Mouse (Mus musculus) neural tube, embryonic 11.5 days (tissue): ENCODE results near the gene Tubg1. TPM values are rescaled to one million over a fixed set of nuclear protein-coding genes. Genes with fewer than 3 reads are reported as not detected.
A peak's percentile ranks its signal among the peaks of the same experiment; 100 is the strongest.

Experiments used
- ATAC-seq: fragments of 200-750 bp; cut with Nextera tagmentation; 2 replicates; pipeline ENCODE4 v1.8.0; 2017; ENCODE audit warnings: moderate number of reproducible peaks, mild to moderate bottlenecking, moderate TSS enrichment, moderate library complexity; ENCODE audit not compliant: insufficient read depth, low FRiP score, low TSS enrichment
- DNase-seq: peaks from one replicate; pipeline ENCODE4 v3.0.0-alpha.2; 2015; ENCODE audit warnings: low spot score
- H3K27ac ChIP-seq: fragments of 300-500 bp; sonication (generic); 2 replicates; pipeline ENCODE4 v1.5.1; 2014; ENCODE audit warnings: low read depth, mild to moderate bottlenecking, low read length
- H3K27me3 ChIP-seq: fragments of 300-500 bp; sonication (generic); 2 replicates; pipeline ENCODE4 v1.6.1; 2014; ENCODE audit warnings: mild to moderate bottlenecking, low read length, mixed read lengths; ENCODE audit not compliant: control insufficient read depth, insufficient read depth
- H3K36me3 ChIP-seq: fragments of 300-500 bp; sonication (generic); 2 replicates; pipeline ENCODE4 v1.6.1; 2014; ENCODE audit warnings: mild to moderate bottlenecking, low read length, moderate library complexity, mixed read lengths; ENCODE audit not compliant: control insufficient read depth, insufficient read depth
- H3K4me1 ChIP-seq: fragments of 300-500 bp; sonication (generic); 2 replicates; pipeline ENCODE4 v1.6.1; 2014; ENCODE audit warnings: low read length, mixed read lengths; ENCODE audit not compliant: control insufficient read depth, insufficient read depth
- H3K4me2 ChIP-seq: fragments of 300-500 bp; sonication (generic); 2 replicates; pipeline ENCODE4 v1.6.1; 2014; ENCODE audit warnings: low read depth, mild to moderate bottlenecking, moderate library complexity
- H3K4me3 ChIP-seq: fragments of 300-500 bp; sonication (generic); 2 replicates; pipeline ENCODE4 v1.5.1; 2014; ENCODE audit warnings: low read depth, low read length
- H3K9ac ChIP-seq: fragments of 300-500 bp; sonication (generic); 2 replicates; pipeline ENCODE4 v1.6.1; 2014; ENCODE audit warnings: mild to moderate bottlenecking, low read length
- H3K9me3 ChIP-seq: fragments of 300-500 bp; sonication (generic); 2 replicates; pipeline ENCODE4 v1.6.1; 2016; ENCODE audit warnings: low read length; ENCODE audit not compliant: control insufficient read depth
- WGBS: fragments of 180-500 bp; shearing (Covaris S2); extraction: QIAGEN DNeasy Blood & Tissue Kit; methylation state at CpG from one replicate; pipeline ENCODE4 v1.1.7; 2014; 5-methylcytosine and 5-hydroxymethylcytosine counted together
- microRNA-seq: library from miRNA; unstranded; fragments of <30 nt; microRNA quantifications from one replicate; pipeline ENCODE4, GENCODE M21; 2016
- polyA plus RNA-seq: library from polyadenylated mRNA; unstranded; fragments of >200 nt; fragmentation: Nextera tagmentation; extraction: Ambion mirVana; gene quantifications from 2 replicates; pipeline ENCODE4 v1.2.1, GENCODE M21; 2014

Tubg1 gene
- polyA plus RNA-seq, 1 experiment from 2014 or later: 116 TPM

DNA sequence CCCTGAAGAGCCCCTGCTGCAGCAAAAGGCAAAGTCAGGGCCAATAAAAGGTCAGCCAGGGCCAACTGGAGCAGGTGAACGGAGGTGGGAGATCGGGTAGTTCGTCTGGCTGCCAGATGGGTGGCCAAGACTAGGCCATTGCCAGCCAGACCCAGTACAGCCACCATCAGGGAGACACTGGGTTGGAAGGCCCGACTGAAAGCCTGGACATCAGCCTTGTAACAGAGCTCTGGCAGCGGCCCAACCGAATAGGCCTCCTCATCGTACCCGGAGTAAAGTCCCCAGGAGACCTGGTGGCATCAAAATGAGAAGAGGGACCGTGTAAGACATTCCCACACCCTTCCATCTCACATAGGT is 54.6 kb downstream of the Tubg1 start:
- peaks cover 17% of the 10 kb centered on the region for H3K4me1 ChIP-seq
- H3K9me3 ChIP-seq: no peaks in the 10 kb centered on the region
- peak overlapping the region; percentile 36; the same call in 1 of the 2 replicates for H3K9ac ChIP-seq
- no peak for DNase-seq
- H3K27me3 ChIP-seq: peaks cover 63% of the 10 kb centered on the region
- H3K36me3 ChIP-seq: no peaks in the 10 kb centered on the region
- WGBS: 31% methylated on average over 9 of the region's 9 CpGs
- no peak for ATAC-seq
- H3K4me3 ChIP-seq: peak overlapping the region; percentile 4
- H3K4me2 ChIP-seq: peak overlapping the region; percentile 52
- H3K27ac ChIP-seq: no peak overlapping the region

DNA sequence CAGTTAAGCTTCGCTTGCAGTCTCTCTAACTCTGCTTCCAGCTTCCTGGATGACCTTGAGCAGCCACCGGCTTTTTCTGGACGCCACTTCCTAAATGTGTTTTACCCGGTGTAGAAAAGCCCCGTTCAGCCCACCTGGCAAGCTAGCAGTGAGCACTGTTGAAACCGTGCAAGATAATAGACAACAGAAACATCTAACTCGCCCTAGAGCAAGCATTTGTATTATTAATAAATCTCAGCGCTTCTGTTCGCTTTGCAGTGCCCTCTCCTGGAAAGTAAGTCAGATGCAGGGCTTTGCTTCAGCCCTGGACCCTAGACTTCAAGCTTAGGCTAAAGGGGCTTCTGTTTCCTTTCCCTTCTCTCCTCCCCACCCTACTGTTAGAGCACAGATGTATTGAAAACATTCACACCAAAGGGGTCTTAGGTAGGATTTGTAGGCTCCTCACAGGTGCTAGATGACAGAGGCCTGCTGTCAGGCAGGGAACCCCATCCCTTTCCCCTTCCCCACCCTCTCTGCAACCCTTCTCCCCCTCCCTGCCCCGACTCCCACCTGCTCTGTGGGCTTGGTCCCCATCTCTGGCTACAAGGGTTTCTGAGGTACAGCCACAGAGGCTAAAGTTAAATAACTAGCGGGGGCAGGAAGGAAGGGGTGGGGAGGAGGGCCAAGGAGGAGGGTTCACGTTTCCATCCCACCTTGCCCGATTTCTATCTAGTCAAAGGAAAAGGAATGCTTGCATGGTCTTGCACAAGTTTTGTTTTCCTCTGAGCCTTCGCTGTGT is 55.3 kb downstream of the Tubg1 start, which contains the start of gene Ccr10:
Ccr10 (minus strand) TSS at position 593 of the 778 bp plus-strand sequence.
- Histone ChIP-seq H3K36me3 (no peaks in the 10 kb centered on the region), H3K4me1 (peaks cover 14% of the 10 kb centered on the region), H3K4me2 (peak within 1 kb of the TSS; percentile 52)

DNA sequence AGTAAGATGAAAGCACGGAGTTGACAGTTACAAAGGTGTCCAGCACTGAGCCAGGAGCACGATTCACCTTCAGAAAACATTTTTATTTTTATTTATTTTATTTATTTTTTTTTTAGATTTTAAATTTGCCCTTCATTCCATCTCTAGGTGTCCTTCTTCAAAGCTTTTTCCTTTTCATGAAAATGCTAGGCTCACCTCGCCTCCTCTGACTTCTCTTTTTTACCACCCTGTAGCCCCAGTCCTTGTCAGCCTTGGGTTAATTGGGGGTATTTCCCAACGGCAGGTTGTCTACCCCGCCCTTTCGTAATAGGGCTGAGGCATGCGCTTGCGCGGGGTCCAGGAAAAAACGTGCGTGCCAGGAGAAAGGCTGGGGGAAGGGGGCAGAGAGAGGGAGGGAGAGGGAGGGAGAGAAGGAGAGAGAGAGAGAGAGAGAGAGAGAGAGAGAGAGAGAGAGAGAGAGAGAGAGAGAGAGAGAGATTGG is 55.9 kb downstream of the Tubg1 start:
- peaks cover 10% of the 10 kb centered on the region; the same call in 1 of the 2 replicates for H3K4me1 ChIP-seq
- 0 out of 2 replicates have a peak overlapping the region, but pooled peaks have one; percentile 11 for H3K4me3 ChIP-seq

More for the DNA sequence above, 55.3 kb downstream of the Tubg1 start, which contains the start of gene Ccr10:
- Histone ChIP-seq H3K4me3 (peak within 1 kb of the TSS; percentile 11; the same call in 1 of the 2 replicates), H3K9ac (peak within 1 kb of the TSS; percentile 36; the same call in 1 of the 2 replicates), H3K27me3 (peaks cover 56% of the 10 kb centered on the region), H3K9me3 (no peaks in the 10 kb centered on the region), H3K27ac (no peak within 1 kb of the TSS)
- no peak for ATAC-seq
- 21% methylated on average over 14 of the region's 14 CpGs for WGBS
- DNase-seq: no peak

More for the DNA sequence above, 55.9 kb downstream of the Tubg1 start:
- ATAC-seq: no peak
- Histone ChIP-seq H3K27ac (no peak overlapping the region), H3K36me3 (no peaks in the 10 kb centered on the region), H3K4me2 (peak overlapping the region; percentile 19; the same call in 1 of the 2 replicates), H3K9me3 (no peaks in the 10 kb centered on the region), H3K27me3 (peaks cover 52% of the 10 kb centered on the region), H3K9ac (no peak overlapping the region)
- DNase-seq: no peak
- 10% methylated on average over 11 of the region's 11 CpGs for WGBS

Small RNAs within 50 kb of the gene (microRNA-seq; reads per million reads assigned to microRNA genes)
- gene Gm27626: not detected

Other genes starting within 250 kb of the Tubg1 start
- gene Stat3, start 180.4 kb upstream of the Tubg1 start, polyA plus RNA-seq: 34.7 and 42.1 TPM in 2 replicates
- gene Cavin1, start 149.1 kb upstream of the Tubg1 start, polyA plus RNA-seq: 11.4 and 12.3 TPM in 2 replicates
- 50.2 and 54.1 TPM in 2 replicates for gene Atp6v0a1, start 110.5 kb upstream of the Tubg1 start, polyA plus RNA-seq
- 5.8 and 5.9 TPM in 2 replicates for gene Naglu, start 49.9 kb upstream of the Tubg1 start, polyA plus RNA-seq
- gene Hsd17b1, start 41.5 kb upstream of the Tubg1 start, polyA plus RNA-seq: not detected in 2 replicates
- 55.5 and 55.9 TPM in 2 replicates for gene Coasy, start 37.4 kb upstream of the Tubg1 start, polyA plus RNA-seq
- gene Mlx, start 32.7 kb upstream of the Tubg1 start, polyA plus RNA-seq: 55.6 and 61.6 TPM in 2 replicates
- gene Psmc3ip, start 24.5 kb upstream of the Tubg1 start, polyA plus RNA-seq: 49.3 and 50.8 TPM in 2 replicates
- gene Retreg3, start within 50 bp of the Tubg1 start, polyA plus RNA-seq: 14.3 and 14.4 TPM in 2 replicates
- gene Tubg2, start 36.0 kb downstream of the Tubg1 start, polyA plus RNA-seq: 6.2 and 6.9 TPM in 2 replicates
- 0.94 and 1.0 TPM in 2 replicates for gene Cntnap1, start 50.6 kb downstream of the Tubg1 start, polyA plus RNA-seq
- 9.2 and 11.8 TPM in 2 replicates for gene Plekhh3, start 51.4 kb downstream of the Tubg1 start, polyA plus RNA-seq
- 0.14 and 0.44 TPM in 2 replicates for gene Ccr10, start 55.5 kb downstream of the Tubg1 start, polyA plus RNA-seq
- gene Ezh1, start 106.5 kb downstream of the Tubg1 start, polyA plus RNA-seq: 11.2 and 12.4 TPM in 2 replicates
- 72.6 and 73.3 TPM in 2 replicates for gene Ramp2, start 126.1 kb downstream of the Tubg1 start, polyA plus RNA-seq
- gene Vps25, start 133.8 kb downstream of the Tubg1 start, polyA plus RNA-seq: 124 and 126 TPM in 2 replicates
- 6.4 and 7.6 TPM in 2 replicates for gene Wnk4, start 140.6 kb downstream of the Tubg1 start, polyA plus RNA-seq
- 1.6 and 2.5 TPM in 2 replicates for gene Cntd1, start 159.1 kb downstream of the Tubg1 start, polyA plus RNA-seq
- gene Coa3, start 159.2 kb downstream of the Tubg1 start, polyA plus RNA-seq: 190 and 196 TPM in 2 replicates
- 174 and 177 TPM in 2 replicates for gene Becn1, start 182.3 kb downstream of the Tubg1 start, polyA plus RNA-seq
- gene Psme3, start 196.3 kb downstream of the Tubg1 start, polyA plus RNA-seq: 154 and 157 TPM in 2 replicates
- 1.4 and 1.8 TPM in 2 replicates for gene Aoc2, start 205.1 kb downstream of the Tubg1 start, polyA plus RNA-seq
- not detected in 2 replicates for gene Aoc3, start 210.7 kb downstream of the Tubg1 start, polyA plus RNA-seq
- not detected in 2 replicates for gene G6pc, start 247.6 kb downstream of the Tubg1 start, polyA plus RNA-seq